Mouse (Mus musculus): ENCODE data around the gene Klf13.

- TF ChIP-seq CTCF (IDR thresholded peaks at IDR 0.05; ENCODE audit: low read depth): no peak
- TF ChIP-seq EP300 (IDR thresholded peaks at IDR 0.05; ENCODE audit: low read depth): no peak
These were observed 62.1 kb downstream of the Klf13 start for GRCm38 (mm10) chr7:63876640-63877039.

All from liver, embryonic 14.5 days (tissue).